Mouse (Mus musculus): ENCODE measurements around the gene Pdk2. TPM values are rescaled to one million over a fixed set of nuclear protein-coding genes. Genes with fewer than 3 reads are reported as not detected.

Pdk2 gene
- polyA plus RNA-seq, 1 experiment from 2014 or later: 29.8 TPM

DNA sequence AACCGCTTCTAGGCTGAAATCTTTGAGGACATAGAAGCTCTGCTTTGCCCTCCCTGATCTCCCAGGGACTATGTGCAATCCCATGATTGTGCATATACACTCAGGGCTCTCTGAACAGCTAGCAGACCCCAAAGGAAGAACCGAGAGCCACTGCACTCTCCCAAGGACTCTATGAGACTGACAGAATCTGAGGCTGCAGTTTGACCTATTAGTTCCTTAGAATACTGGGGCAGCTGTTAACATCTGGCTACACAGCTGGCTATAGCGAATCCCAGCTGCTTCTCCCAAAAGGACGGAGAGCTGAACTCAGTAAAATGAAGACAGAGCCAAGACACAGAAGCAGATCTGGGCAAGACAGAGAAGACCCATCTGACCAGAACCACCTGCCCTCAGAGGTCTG is 32.7 kb upstream of the Pdk2 start:
- DNase-seq (ENCODE audit: low spot score) (no peak), ATAC-seq (ENCODE audit: low FRiP score, low TSS enrichment) (no peak)
- TF ChIP-seq CTCF (IDR thresholded peaks at IDR 0.05; ENCODE audit: low read depth) (no peak), EP300 (optimal IDR thresholded peaks at IDR 0.05) (no peak)
- Histone ChIP-seq H3K27me3 (ENCODE audit: control insufficient read depth, insufficient read depth, low read length) (no peaks in the 10 kb centered on the region), H3K4me1 (replicated peaks; ENCODE audit: control insufficient read depth, insufficient read depth) (peaks cover 21% of the 10 kb centered on the region), H3K27ac (replicated peaks) (peak overlapping the region; percentile 92), H3K4me3 (ENCODE audit: low read depth, low read length) (no peak overlapping the region), H3K9me3 (ENCODE audit: control insufficient read depth, low read length) (no peaks in the 10 kb centered on the region), H3K4me2 (replicated peaks; ENCODE audit: low read depth) (peak overlapping the region; percentile 85), H3K9ac (ENCODE audit: low read length) (no peak overlapping the region), H3K36me3 (ENCODE audit: control insufficient read depth, insufficient read depth, low read length) (no peaks in the 10 kb centered on the region)
- 53% methylated on average over 4 of the region's 4 CpGs for WGBS

DNA sequence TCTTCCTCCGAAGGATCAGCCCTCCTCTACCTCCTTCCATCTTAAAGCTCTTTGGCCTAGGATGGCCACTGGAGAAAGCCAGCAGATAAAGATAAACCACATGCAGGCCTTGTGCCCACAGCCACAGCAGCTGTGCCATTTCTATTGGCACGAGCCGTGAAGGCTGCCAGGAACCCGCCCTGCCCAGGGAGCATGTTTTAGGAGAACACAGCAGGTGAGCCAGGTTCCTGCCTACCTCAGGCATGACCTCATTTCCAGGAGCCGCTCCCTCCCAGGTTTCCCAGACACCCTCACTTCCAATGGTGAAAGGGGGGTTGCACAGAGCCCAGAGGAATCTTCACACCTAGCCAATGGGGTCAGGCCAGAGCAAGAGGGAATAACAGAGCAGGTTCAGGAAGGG is 31.6 kb upstream of the Pdk2 start:
- Histone ChIP-seq H3K4me1 (replicated peaks; ENCODE audit: control insufficient read depth, insufficient read depth) (peaks cover 19% of the 10 kb centered on the region), H3K27me3 (ENCODE audit: control insufficient read depth, insufficient read depth, low read length) (no peaks in the 10 kb centered on the region), H3K9me3 (ENCODE audit: control insufficient read depth, low read length) (no peaks in the 10 kb centered on the region), H3K4me3 (ENCODE audit: low read depth, low read length) (no peak overlapping the region), H3K4me2 (replicated peaks; ENCODE audit: low read depth) (no peak overlapping the region), H3K9ac (ENCODE audit: low read length) (no peak overlapping the region), H3K36me3 (ENCODE audit: control insufficient read depth, insufficient read depth, low read length) (no peaks in the 10 kb centered on the region), H3K27ac (replicated peaks) (peak overlapping the region; percentile 18)
- WGBS: 58% methylated on average over 5 of the region's 5 CpGs
- no peak for TF ChIP-seq EP300 (optimal IDR thresholded peaks at IDR 0.05)
- no peak for TF ChIP-seq CTCF (IDR thresholded peaks at IDR 0.05; ENCODE audit: low read depth)
- ATAC-seq (ENCODE audit: low FRiP score, low TSS enrichment): peak; percentile 29
- DNase-seq (ENCODE audit: low spot score): peak; percentile 82

DNA sequence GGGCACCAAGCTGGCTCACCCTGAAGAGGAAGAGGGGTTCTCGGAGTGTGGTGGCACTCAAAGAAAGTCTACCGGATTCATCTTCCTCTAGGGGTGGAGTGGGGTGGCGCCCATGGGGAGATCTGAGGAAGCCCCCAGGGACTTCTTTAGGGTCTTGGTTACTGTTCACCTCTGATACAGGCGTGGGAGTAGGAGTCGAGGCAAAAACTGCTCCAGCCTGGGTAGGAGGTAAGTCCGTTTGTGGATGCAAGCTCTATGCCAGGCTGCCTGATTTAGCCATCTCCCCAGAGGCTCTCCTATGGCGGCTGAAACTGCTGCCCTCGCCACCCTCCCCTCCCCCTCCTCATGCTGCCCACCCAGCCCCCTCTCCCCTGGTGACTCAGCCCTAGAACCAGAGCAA is 31.0 kb upstream of the Pdk2 start:
- no peak for DNase-seq (ENCODE audit: low spot score)
- Histone ChIP-seq H3K36me3 (ENCODE audit: control insufficient read depth, insufficient read depth, low read length) (0 out of 2 replicates have a peak, but pooled peaks cover 3% of the 10 kb centered on the region), H3K4me3 (ENCODE audit: low read depth, low read length) (no peak overlapping the region), H3K9me3 (ENCODE audit: control insufficient read depth, low read length) (no peaks in the 10 kb centered on the region), H3K27me3 (ENCODE audit: control insufficient read depth, insufficient read depth, low read length) (no peaks in the 10 kb centered on the region), H3K27ac (replicated peaks) (peak overlapping the region; percentile 1), H3K9ac (ENCODE audit: low read length) (no peak overlapping the region), H3K4me2 (replicated peaks; ENCODE audit: low read depth) (0 out of 2 replicates have a peak overlapping the region, but pooled peaks have one; percentile 5), H3K4me1 (replicated peaks; ENCODE audit: control insufficient read depth, insufficient read depth) (peaks cover 19% of the 10 kb centered on the region)
- TF ChIP-seq EP300 (optimal IDR thresholded peaks at IDR 0.05): no peak
- no peak for TF ChIP-seq CTCF (IDR thresholded peaks at IDR 0.05; ENCODE audit: low read depth)
- ATAC-seq (ENCODE audit: low FRiP score, low TSS enrichment): no peak
- whole genome bisulfite sequencing: 73% methylated on average over 8 of the region's 8 CpGs

DNA sequence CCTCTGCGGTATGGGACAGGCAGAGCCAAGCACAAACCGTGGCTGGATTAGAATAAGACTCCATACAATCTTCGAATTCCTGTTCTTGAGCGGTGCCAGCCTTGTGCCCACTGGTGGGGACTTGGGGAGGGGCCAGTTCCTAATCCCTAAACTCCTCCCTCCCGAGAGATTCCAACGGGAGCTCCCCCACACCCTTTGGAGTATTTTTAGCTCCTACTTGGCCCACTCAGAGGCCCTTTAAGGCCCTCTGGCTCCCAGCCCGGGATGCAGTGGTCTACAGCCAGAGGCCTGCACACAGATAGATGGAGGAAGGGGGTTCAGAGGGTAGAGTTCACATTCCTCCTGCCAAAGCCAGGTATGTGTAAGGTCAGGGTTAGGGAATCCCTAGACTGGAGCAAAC is 30.1 kb upstream of the Pdk2 start:
- Histone ChIP-seq H3K27me3 (ENCODE audit: control insufficient read depth, insufficient read depth, low read length) (no peaks in the 10 kb centered on the region), H3K9me3 (ENCODE audit: control insufficient read depth, low read length) (no peaks in the 10 kb centered on the region), H3K4me2 (replicated peaks; ENCODE audit: low read depth) (no peak overlapping the region; the same call in 1 of the 2 replicates), H3K9ac (ENCODE audit: low read length) (no peak overlapping the region), H3K27ac (replicated peaks) (peak overlapping the region; percentile 84), H3K4me1 (replicated peaks; ENCODE audit: control insufficient read depth, insufficient read depth) (peaks cover 19% of the 10 kb centered on the region), H3K36me3 (ENCODE audit: control insufficient read depth, insufficient read depth, low read length) (0 out of 2 replicates have a peak, but pooled peaks cover 3% of the 10 kb centered on the region), H3K4me3 (ENCODE audit: low read depth, low read length) (no peak overlapping the region)
- 13% methylated on average over 7 of the region's 7 CpGs for WGBS
- DNase-seq (ENCODE audit: low spot score): peak; percentile 44
- no peak for ATAC-seq (ENCODE audit: low FRiP score, low TSS enrichment)
- no peak for TF ChIP-seq CTCF (IDR thresholded peaks at IDR 0.05; ENCODE audit: low read depth)
- TF ChIP-seq EP300 (optimal IDR thresholded peaks at IDR 0.05): no peak

DNA sequence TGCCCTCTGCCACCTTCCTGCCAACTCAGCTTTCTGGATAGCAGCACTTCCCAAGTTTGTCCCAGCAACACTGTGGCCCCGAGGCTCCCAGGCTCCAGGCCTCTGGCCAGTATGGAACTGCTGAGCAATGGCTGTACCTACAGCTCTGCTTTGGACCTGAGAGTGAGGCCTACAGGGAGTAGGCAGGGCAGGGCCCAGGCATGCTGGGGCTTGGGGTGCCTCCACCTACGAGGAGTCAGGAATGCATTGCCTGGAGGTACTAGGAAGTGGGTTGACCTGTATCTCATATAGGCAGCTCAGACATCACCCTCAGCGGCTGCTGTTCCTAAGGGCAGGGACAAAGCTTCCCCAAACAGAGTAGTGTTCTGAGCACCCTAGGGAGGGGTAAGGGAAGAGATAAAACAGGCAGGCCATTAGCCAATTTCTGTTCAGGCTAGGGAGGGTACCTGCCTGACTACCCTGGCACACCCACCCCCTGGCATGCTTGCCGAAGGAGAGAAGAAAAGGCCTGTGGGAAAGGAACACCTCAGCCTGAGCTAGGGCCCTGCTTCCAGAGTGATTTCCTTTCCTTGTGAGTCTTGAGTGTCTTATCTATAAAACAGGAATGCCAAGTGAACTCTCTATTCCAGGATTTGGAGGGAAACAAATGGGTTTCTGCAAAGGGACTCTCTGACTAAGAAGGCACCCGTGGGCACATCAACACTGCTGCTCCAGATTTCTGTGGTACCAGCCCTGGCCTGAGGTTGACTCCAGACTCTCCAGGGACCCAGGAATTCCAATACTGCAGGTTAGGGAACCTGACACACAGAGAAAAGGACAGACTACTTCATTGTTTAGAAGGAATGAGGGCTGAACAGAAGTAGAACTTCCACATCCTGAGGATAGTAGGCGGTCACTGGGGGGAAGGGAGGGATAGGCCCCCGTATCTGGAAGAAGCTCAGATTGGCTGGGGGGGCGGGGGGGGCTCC is 29.3 kb upstream of the Pdk2 start:
- Histone ChIP-seq H3K9ac (ENCODE audit: low read length) (0 out of 2 replicates have a peak overlapping the region, but pooled peaks have one; percentile 23), H3K4me2 (replicated peaks; ENCODE audit: low read depth) (no peak overlapping the region)

More for the DNA sequence above, 29.3 kb upstream of the Pdk2 start:
- no peaks in the 10 kb centered on the region for H3K9me3 ChIP-seq (ENCODE audit: control insufficient read depth, low read length)
- H3K36me3 ChIP-seq (ENCODE audit: control insufficient read depth, insufficient read depth, low read length): peaks cover 7% of the 10 kb centered on the region; the same call in 1 of the 2 replicates
- peak overlapping the region; percentile 84 for H3K27ac ChIP-seq (replicated peaks)
- TF ChIP-seq CTCF (IDR thresholded peaks at IDR 0.05; ENCODE audit: low read depth) (no peak), EP300 (optimal IDR thresholded peaks at IDR 0.05) (no peak)
- DNase-seq (ENCODE audit: low spot score) (peak; percentile 60), ATAC-seq (ENCODE audit: low FRiP score, low TSS enrichment) (peak; percentile 43)
- WGBS: 49% methylated on average over 8 of the region's 8 CpGs
- no peak overlapping the region for H3K4me3 ChIP-seq (ENCODE audit: low read depth, low read length)
- peaks cover 18% of the 10 kb centered on the region for H3K4me1 ChIP-seq (replicated peaks; ENCODE audit: control insufficient read depth, insufficient read depth)
- H3K27me3 ChIP-seq (ENCODE audit: control insufficient read depth, insufficient read depth, low read length): no peaks in the 10 kb centered on the region

Data from stomach, postnatal 0 days (tissue).